Mouse (Mus musculus) CH12.LX (cell line): ENCODE data around the gene Chil5. TPM values are rescaled to one million over a fixed set of nuclear protein-coding genes. Genes with fewer than 3 reads are reported as not detected.
"Not testable (repeated sequence)": the region's sequence is repeated elsewhere in the genome, so short reads cannot be mapped to it uniquely, and the experiment has no call there.

Source experiments
- DNase-seq: peaks from one replicate; pipeline ENCODE4 v3.0.0-alpha.2; 2013; ENCODE audit errors: extremely low read depth
- H3K27ac ChIP-seq: 2 replicates; pipeline ENCODE4 v1.5.1; 2012; ENCODE audit warnings: low read depth, mild to moderate bottlenecking, control low read depth, moderate library complexity; ENCODE audit not compliant: insufficient read depth
- H3K27me3 ChIP-seq: replicated peaks from 2 replicates; pipeline ENCODE3; 2012; ENCODE audit warnings: inconsistent platforms
- H3K36me3 ChIP-seq, 2 experiments: replicated peaks in 1 of 2; 2 replicates each; pipeline versions ENCODE3 to v1.6.1; 2012; ENCODE audit warnings: inconsistent platforms in 1 of 2, low read length in 1 of 2, mild to moderate bottlenecking in 1 of 2, mixed read lengths in 1 of 2, moderate library complexity in 1 of 2; ENCODE audit not compliant: control insufficient read depth in 1 of 2, insufficient read depth in 1 of 2
- H3K4me1 ChIP-seq, 2 experiments: 2 replicates each; pipeline ENCODE4 v1.6.1; 2012; ENCODE audit warnings: inconsistent platforms in 1 of 2, moderate library complexity in 1 of 2; ENCODE audit not compliant: insufficient read depth in 2 of 2, control insufficient read depth in 1 of 2
- H3K4me2 ChIP-seq: 2 replicates; pipeline ENCODE4 v1.6.1; 2012; ENCODE audit warnings: low read depth, mild to moderate bottlenecking, control low read depth; ENCODE audit not compliant: poor library complexity, insufficient read depth, severe bottlenecking
- H3K4me3 ChIP-seq, 3 experiments: fragments of 150-350 bp in 1 of 3; sonication (generic) in 1 of 3; replicated peaks in 1 of 3; 2 replicates each; pipeline versions ENCODE3 to v1.5.1; 2011 to 2012; ENCODE audit warnings: low read depth in 2 of 3, low read length in 2 of 3, mild to moderate bottlenecking in 2 of 3, moderate library complexity in 2 of 3, control low read depth in 1 of 3, improper control_type of control experiment in 1 of 3, inconsistent platforms in 1 of 3, mixed read lengths in 1 of 3; ENCODE audit not compliant: poor library complexity in 1 of 3
- H3K79me2 ChIP-seq: replicated peaks from 2 replicates; pipeline ENCODE4 v1.6.1; 2012; ENCODE audit warnings: mild to moderate bottlenecking, moderate library complexity; ENCODE audit not compliant: control insufficient read depth, poor library complexity, insufficient read depth, severe bottlenecking; ENCODE audit errors: extremely low read depth
- H3K9ac ChIP-seq: 2 replicates; pipeline ENCODE4 v1.6.1; 2012; ENCODE audit warnings: low read depth, mild to moderate bottlenecking, control low read depth, moderate library complexity; ENCODE audit not compliant: insufficient read depth
- H3K9me3 ChIP-seq: replicated peaks from 2 replicates; pipeline ENCODE3; 2012; ENCODE audit warnings: low read length, inconsistent platforms, mixed read lengths
- CHD1 ChIP-seq: IDR thresholded peaks from 2 replicates; pipeline ENCODE4 v1.6.1; 2012; ENCODE audit warnings: low read depth, low read length, improper control_type of control experiment, inconsistent platforms
- CHD2 ChIP-seq: IDR thresholded peaks from 2 replicates; pipeline ENCODE4 v1.6.1; 2011; ENCODE audit warnings: low read length, improper control_type of control experiment
- CTCF ChIP-seq, 2 experiments: IDR thresholded peaks in 1 of 2; conservative IDR thresholded peaks in 1 of 2; 2 replicates each; pipeline ENCODE4 v1.5.1; 2011 to 2012; ENCODE audit warnings: low read depth in 2 of 2, low read length in 2 of 2, improper control_type of control experiment in 1 of 2, inconsistent platforms in 1 of 2, mild to moderate bottlenecking in 1 of 2, moderate library complexity in 1 of 2
- E2F4 ChIP-seq: IDR thresholded peaks from 2 replicates; pipeline ENCODE4 v1.6.1; 2011; ENCODE audit warnings: low read depth, low read length, improper control_type of control experiment; ENCODE audit not compliant: insufficient replicate concordance
- ELF1 ChIP-seq: IDR thresholded peaks from 2 replicates; pipeline ENCODE4 v1.6.1; 2014; ENCODE audit warnings: low read depth, mild to moderate bottlenecking, inconsistent platforms, low read length, improper control_type of control experiment
- GABPA ChIP-seq: IDR thresholded peaks from 2 replicates; pipeline ENCODE4 v1.6.1; 2012; ENCODE audit warnings: low read depth, low read length, improper control_type of control experiment, inconsistent platforms; ENCODE audit not compliant: insufficient replicate concordance
- HCFC1 ChIP-seq: IDR thresholded peaks from 2 replicates; pipeline ENCODE4 v1.6.1; 2012; ENCODE audit warnings: low read depth, mild to moderate bottlenecking, inconsistent platforms, low read length, improper control_type of control experiment
- JUN ChIP-seq: IDR thresholded peaks from 2 replicates; pipeline ENCODE4 v1.6.1; 2011; ENCODE audit warnings: low read depth, mild to moderate bottlenecking, low read length, improper control_type of control experiment, moderate library complexity; ENCODE audit not compliant: insufficient read depth
- JUND ChIP-seq: conservative IDR thresholded peaks from 2 replicates; pipeline ENCODE4 v1.6.1; 2011; ENCODE audit warnings: low read depth, low read length, improper control_type of control experiment
- MAX ChIP-seq: IDR thresholded peaks from 2 replicates; pipeline ENCODE4 v1.6.1; 2011; ENCODE audit warnings: low read length, improper control_type of control experiment
- MAZ ChIP-seq: IDR thresholded peaks from 2 replicates; pipeline ENCODE4 v1.6.1; 2012; ENCODE audit warnings: low read depth, mild to moderate bottlenecking, inconsistent platforms, low read length, improper control_type of control experiment, moderate library complexity
- MXI1 ChIP-seq: IDR thresholded peaks from 2 replicates; pipeline ENCODE4 v1.6.1; 2011; ENCODE audit warnings: mild to moderate bottlenecking, low read depth, low read length, improper control_type of control experiment
- MYC ChIP-seq: IDR thresholded peaks from 2 replicates; pipeline ENCODE4 v1.6.1; 2011; ENCODE audit warnings: low read depth, mild to moderate bottlenecking, improper control_type of control experiment, low read length
- NRF1 ChIP-seq: IDR thresholded peaks from 2 replicates; pipeline ENCODE4 v1.6.1; 2014; ENCODE audit warnings: low read depth, mild to moderate bottlenecking, inconsistent platforms, low read length, improper control_type of control experiment, moderate library complexity
- POLR2A ChIP-seq: IDR thresholded peaks from 2 replicates; pipeline ENCODE4 v1.6.1; 2011; ENCODE audit warnings: low read depth, mild to moderate bottlenecking, improper control_type of control experiment, low read length
- POLR2AphosphoS2 ChIP-seq: IDR thresholded peaks from 2 replicates; pipeline ENCODE4 v1.6.1; 2011; ENCODE audit warnings: low read depth, low read length, improper control_type of control experiment
- RAD21 ChIP-seq: IDR thresholded peaks from 2 replicates; pipeline ENCODE4 v1.6.1; 2011; ENCODE audit warnings: low read depth, mild to moderate bottlenecking, low read length, improper control_type of control experiment, moderate library complexity
- SIN3A ChIP-seq: IDR thresholded peaks from 2 replicates; pipeline ENCODE4 v1.6.1; 2012; ENCODE audit warnings: low read length, improper control_type of control experiment, inconsistent platforms
- SMC3 ChIP-seq: IDR thresholded peaks from 2 replicates; pipeline ENCODE4 v1.6.1; 2011; ENCODE audit warnings: low read depth, low read length, improper control_type of control experiment
- TBP ChIP-seq: conservative IDR thresholded peaks from 2 replicates; pipeline ENCODE4 v1.6.1; 2011; ENCODE audit warnings: low read depth, low read length, improper control_type of control experiment
- ZMIZ1 ChIP-seq: IDR thresholded peaks from 2 replicates; pipeline ENCODE4 v1.6.1; 2012; ENCODE audit warnings: low read depth, mild to moderate bottlenecking, inconsistent platforms, low read length, improper control_type of control experiment
- ZNF384 ChIP-seq: IDR thresholded peaks from 2 replicates; pipeline ENCODE4 v1.6.1; 2012; ENCODE audit warnings: low read depth, low read length, improper control_type of control experiment, inconsistent platforms
- dilution Hi-C: fragments of 300-500 bp; cut with MboI; formaldehyde crosslinking; loops from 2 replicates; pipeline ENCODE4 v1.14.3; 2020; ENCODE audit warnings: low sequenced_read_pairs; ENCODE audit not compliant: extremely low pct_unique_long_range_greater_than_20kb, extremely low pct_ligation_motif_present
- in situ Hi-C: fragments of 300-500 bp; cut with MboI; formaldehyde crosslinking; loops from 3 replicates; pipeline ENCODE4 v1.14.3; 2019; ENCODE audit warnings: low sequenced_read_pairs, low pct_ligation_motif_present, low pct_unique_long_range_greater_than_20kb, mixed read lengths
- polyA plus RNA-seq: library from polyadenylated mRNA; unstranded; fragments of >175 nt; gene quantifications from 2 replicates; pipeline ENCODE4 v1.2.1, GENCODE M21; 2012; ENCODE audit warnings: low read depth; ENCODE audit not compliant: insufficient read length
- total RNA-seq, 2 experiments: library from RNA; depleted of rRNA; stranded (reverse); fragments of 300-350 nt in 1 of 2; fragments of >200 nt in 1 of 2; gene quantifications; 2 replicates each; pipeline ENCODE4 v1.2.3; 2012 to 2014

The Chil5 gene
- total and polyA plus RNA-seq, 3 experiments = 0.30 TPM; not detected in 2

DNA sequence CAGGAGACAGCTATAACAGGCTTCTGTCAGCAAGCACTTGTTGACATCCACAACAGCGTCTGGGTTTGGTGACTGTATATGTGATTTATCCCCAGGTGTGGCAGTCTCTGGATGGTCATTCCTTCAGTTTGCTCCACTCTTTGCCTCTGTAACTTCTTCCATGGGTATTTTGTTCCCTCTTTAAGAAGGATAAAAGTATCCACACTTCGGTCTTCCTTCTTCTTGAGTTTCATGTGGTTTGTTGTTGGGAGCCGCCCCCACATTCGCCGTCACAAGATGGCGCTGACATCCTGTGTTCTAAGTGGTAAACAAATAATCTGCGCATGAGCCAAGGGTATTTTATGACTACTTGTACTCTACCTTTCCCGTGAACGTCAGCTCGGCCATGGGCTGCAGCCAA lies 29.3 kb downstream of the Chil5 start:
- H3K27ac ChIP-seq = peak overlapping the region; percentile 27

DNA sequence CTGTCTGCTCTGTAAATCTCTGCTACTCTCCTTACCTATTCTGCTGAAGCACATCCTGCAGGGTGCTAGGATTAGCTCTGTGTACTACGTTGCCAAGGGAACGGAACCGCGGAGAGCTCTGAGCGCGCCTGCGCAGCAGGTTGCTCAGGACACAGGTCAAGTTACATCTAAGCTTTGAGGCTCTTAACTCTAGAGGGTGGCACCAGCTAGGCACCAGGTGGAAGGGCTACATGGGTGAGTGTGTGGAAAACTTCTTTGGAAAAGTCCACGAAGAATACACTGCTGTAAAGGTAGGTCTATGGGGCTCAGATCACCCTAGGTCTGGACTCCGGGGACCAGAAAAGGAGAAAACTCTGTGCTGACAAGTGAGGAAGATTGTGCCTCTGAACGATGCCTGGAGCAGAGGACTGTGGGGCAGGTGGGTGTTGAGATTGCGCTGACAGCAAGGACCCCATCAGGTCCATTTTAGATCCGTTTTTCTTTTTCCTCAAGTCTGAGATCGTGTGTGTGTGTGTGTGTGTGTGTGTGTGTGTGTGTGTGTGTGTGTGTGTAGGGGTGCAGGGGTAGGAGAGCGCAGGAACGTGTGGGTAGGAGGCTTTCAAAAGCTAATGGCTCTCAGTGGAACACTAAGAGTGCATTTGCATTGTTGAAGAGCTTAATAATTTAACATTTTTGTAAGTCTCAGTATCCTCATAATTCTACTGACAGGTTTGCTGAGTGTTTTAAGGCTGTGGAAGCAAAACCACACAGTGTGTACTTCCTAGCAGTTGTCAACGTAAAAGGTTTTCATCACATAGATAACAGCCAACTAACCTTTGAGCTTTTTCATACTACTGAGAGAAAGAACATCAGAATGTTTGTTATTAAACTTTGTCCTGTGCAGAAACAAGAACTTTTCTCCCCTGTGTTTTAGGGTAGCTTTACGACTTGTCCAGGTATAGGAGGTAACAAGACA lies 30.9 kb downstream of the Chil5 start:
- H3K27ac ChIP-seq = peak overlapping the region; percentile 64
- H3K36me3 ChIP-seq = no peaks in the 10 kb centered on the region
- TF ChIP-seq MAZ (peak; percentile 45; the same call in 1 of the 2 replicates), CTCF (conservative IDR thresholded peaks at IDR 0.05 in 1 of 2, IDR thresholded peaks at IDR 0.05 in 1 of 2; ENCODE audit: low read depth in 2 of 2, low read length in 2 of 2) (no peak), HCFC1 (no peak), E2F4 (no peak), CHD2 (no peak), SIN3A (no peak), SMC3 (no peak), JUN (no peak), RAD21 (no peak), CHD1 (no peak), POLR2AphosphoS2 (no peak), POLR2A (no peak; the same call in 1 of the 2 replicates), MXI1 (peak; percentile 92), ZNF384 (no peak), JUND (no peak), ZMIZ1 (no peak; the same call in 1 of the 2 replicates), GABPA (no peak), TBP (0 out of 2 replicates have a peak, but pooled peaks have one; percentile 44), NRF1 (peak; percentile 95), MAX (peak; percentile 25; the same call in 1 of the 2 replicates), MYC (no peak)
- H3K79me2 ChIP-seq = no peaks in the 10 kb centered on the region; the same call in 1 of the 2 replicates
- peak overlapping the region; percentile 53 for H3K4me2 ChIP-seq
- in situ Hi-C loops (no loop called here), dilution Hi-C loops (no loop called here)
- H3K4me1 ChIP-seq = peaks cover 0 to 13% of the 10 kb centered on the region in 2 experiments; a peak in 2 of 4 replicates
- no peaks in the 10 kb centered on the region for H3K27me3 ChIP-seq
- no peaks in the 10 kb centered on the region for H3K9me3 ChIP-seq
- peak; percentile 93 for DNase-seq
- peak overlapping the region; percentile 62 to 71 (median 64) for H3K4me3 ChIP-seq
- H3K9ac ChIP-seq = peak overlapping the region; percentile 10

More for the DNA sequence above, 29.3 kb downstream of the Chil5 start:
- dilution Hi-C loops, H3K27me3 ChIP-seq, in situ Hi-C loops, H3K36me3 ChIP-seq, H3K79me2 ChIP-seq: not testable (repeated sequence)
- peak; percentile 43 for DNase-seq
- Histone ChIP-seq H3K4me2 (peak overlapping the region; percentile 63), H3K9ac (peak overlapping the region; percentile 68), H3K4me1 (peaks cover 0 to 13% of the 10 kb centered on the region in 2 experiments; a peak in 2 of 4 replicates)
- peak in 1 of 2 experiments; percentile 35; a peak in 2 of 4 replicates for TF ChIP-seq CTCF (conservative IDR thresholded peaks at IDR 0.05 in 1 of 2, IDR thresholded peaks at IDR 0.05 in 1 of 2; ENCODE audit: low read depth in 2 of 2, low read length in 2 of 2)
- TF ChIP-seq ELF1 = 0 out of 2 replicates have a peak, but pooled peaks have one; percentile 3
- TF ChIP-seq NRF1 = peak; percentile 73
- TF ChIP-seq RAD21 = peak; percentile 29
- TF ChIP-seq, all 38 proteins: peak for 4; not testable (repeated sequence) for 34
- peak overlapping the region; percentile 37 to 85 (median 61) for H3K4me3 ChIP-seq
- not testable (repeated sequence) for H3K9me3 ChIP-seq
